Mouse (Mus musculus) heart, embryonic 15.5 days (tissue): ENCODE data around the gene Hdhd3. TPM values are rescaled to one million over a fixed set of nuclear protein-coding genes. Genes with fewer than 3 reads are reported as not detected.

Experiments
- ATAC-seq: fragments of 200-750 bp; cut with Nextera tagmentation; replicated peaks from 2 replicates; pipeline ENCODE4 v1.8.0; 2017; ENCODE audit warnings: low read depth, moderate TSS enrichment; ENCODE audit not compliant: insufficient number of reproducible peaks, insufficient read depth, low FRiP score
- H3K27ac ChIP-seq: fragments of 300-500 bp; sonication (generic); 2 replicates; pipeline ENCODE4 v1.5.1; 2015; ENCODE audit warnings: mild to moderate bottlenecking, inconsistent platforms
- H3K27me3 ChIP-seq: fragments of 300-500 bp; sonication (generic); 2 replicates; pipeline ENCODE4 v1.6.1; 2015; ENCODE audit warnings: inconsistent platforms
- H3K36me3 ChIP-seq: fragments of 300-500 bp; sonication (generic); 2 replicates; pipeline ENCODE4 v1.6.1; 2015; ENCODE audit warnings: mild to moderate bottlenecking, inconsistent platforms
- H3K4me1 ChIP-seq: fragments of 300-500 bp; sonication (generic); replicated peaks from 2 replicates; pipeline ENCODE4 v1.6.1; 2015; ENCODE audit warnings: inconsistent platforms
- H3K4me2 ChIP-seq: fragments of 300-500 bp; sonication (generic); 2 replicates; pipeline ENCODE4 v1.6.1; 2015; ENCODE audit warnings: inconsistent platforms, mild to moderate bottlenecking, moderate library complexity
- H3K4me3 ChIP-seq: fragments of 300-500 bp; sonication (generic); 2 replicates; pipeline ENCODE4 v1.5.1; 2015; ENCODE audit warnings: mild to moderate bottlenecking, inconsistent platforms
- H3K9ac ChIP-seq: fragments of 300-500 bp; sonication (generic); 2 replicates; pipeline ENCODE4 v1.6.1; 2015; ENCODE audit warnings: mild to moderate bottlenecking, inconsistent platforms
- H3K9me3 ChIP-seq: fragments of 300-500 bp; sonication (generic); replicated peaks from 2 replicates; pipeline ENCODE4 v1.6.1; 2016; ENCODE audit warnings: inconsistent platforms
- WGBS: fragments of 180-500 bp; shearing (Covaris S2); methylation state at CpG from one replicate; pipeline ENCODE4 v1.1.7; 2015; ENCODE audit warnings: mixed read lengths; 5-methylcytosine and 5-hydroxymethylcytosine counted together
- polyA plus RNA-seq: library from polyadenylated mRNA; unstranded; fragments of >200 nt; fragmentation: Nextera tagmentation; extraction: Ambion mirVana; gene quantifications from 2 replicates; pipeline ENCODE4 v1.2.1, GENCODE M21; 2015

The Hdhd3 gene
- polyA plus RNA-seq, 1 experiment from 2014 or later = 7.6 TPM

- no peaks in the 10 kb centered on the region for H3K27me3 ChIP-seq
- H3K4me2 ChIP-seq = peak within 1 kb of the TSS; percentile 85
- H3K4me1 ChIP-seq = peaks cover 50% of the 10 kb centered on the region
- H3K9ac ChIP-seq = peak within 1 kb of the TSS; percentile 81
- WGBS = under 1% methylated on average over 37 of the region's 37 CpGs
- no peaks in the 10 kb centered on the region for H3K9me3 ChIP-seq
- H3K4me3 ChIP-seq = peak within 1 kb of the TSS; percentile 72
- peak; percentile 87 for ATAC-seq
- peaks cover 9% of the 10 kb centered on the region; the same call in 1 of the 2 replicates for H3K36me3 ChIP-seq
- peak within 1 kb of the TSS; percentile 94 for H3K27ac ChIP-seq
Measured at GRCm38 (mm10) chr4:62519849-62520233, 16.6 kb upstream of the Hdhd3 start, which contains the start of gene Alad. Alad (minus strand) TSS chr4:62519918.

GRCm38 (mm10) chr4:62519122-62519848, 16.0 kb upstream of the Hdhd3 start:
- Histone ChIP-seq H3K4me2 (peak overlapping the region; percentile 85), H3K9ac (peak overlapping the region; percentile 81), H3K4me1 (peaks cover 48% of the 10 kb centered on the region), H3K36me3 (peaks cover 9% of the 10 kb centered on the region; the same call in 1 of the 2 replicates), H3K9me3 (no peaks in the 10 kb centered on the region), H3K4me3 (peak overlapping the region; percentile 72), H3K27ac (peak overlapping the region; percentile 94), H3K27me3 (no peaks in the 10 kb centered on the region)
- WGBS = 1% methylated on average over 26 of the region's 26 CpGs
- ATAC-seq = peak; percentile 41

GRCm38 (mm10) chr4:62518416-62519121, 15.3 kb upstream of the Hdhd3 start:
- Histone ChIP-seq H3K27ac (peak overlapping the region; percentile 94), H3K4me1 (peaks cover 46% of the 10 kb centered on the region), H3K4me2 (peak overlapping the region; percentile 85), H3K9ac (peak overlapping the region; percentile 81), H3K27me3 (no peaks in the 10 kb centered on the region), H3K36me3 (peaks cover 9% of the 10 kb centered on the region; the same call in 1 of the 2 replicates), H3K9me3 (no peaks in the 10 kb centered on the region), H3K4me3 (peak overlapping the region; percentile 72)
- no peak for ATAC-seq
- 40% methylated on average over 13 of the region's 13 CpGs for WGBS

- ATAC-seq = no peak
- Histone ChIP-seq H3K9me3 (no peaks in the 10 kb centered on the region), H3K27me3 (no peaks in the 10 kb centered on the region), H3K4me1 (peaks cover 46% of the 10 kb centered on the region), H3K4me3 (peak overlapping the region; percentile 72; the same call in 1 of the 2 replicates), H3K36me3 (peaks cover 8% of the 10 kb centered on the region; the same call in 1 of the 2 replicates), H3K9ac (no peak overlapping the region), H3K27ac (peak overlapping the region; percentile 68; the same call in 1 of the 2 replicates), H3K4me2 (peak overlapping the region; percentile 85)
- WGBS = 71% methylated on average over 10 of the region's 10 CpGs
Measured at GRCm38 (mm10) chr4:62517538-62518415, 14.5 kb upstream of the Hdhd3 start.

GRCm38 (mm10) chr4:62517046-62517445, 13.8 kb upstream of the Hdhd3 start:
- Histone ChIP-seq H3K27ac (peak overlapping the region; percentile 68), H3K4me3 (no peak overlapping the region), H3K27me3 (no peaks in the 10 kb centered on the region), H3K4me1 (peaks cover 46% of the 10 kb centered on the region), H3K36me3 (peaks cover 10% of the 10 kb centered on the region), H3K9ac (no peak overlapping the region), H3K4me2 (no peak overlapping the region), H3K9me3 (no peaks in the 10 kb centered on the region)
- WGBS = 84% methylated on average over 8 of the region's 8 CpGs
- no peak for ATAC-seq

GRCm38 (mm10) chr4:62516579-62516978, 13.3 kb upstream of the Hdhd3 start:
- Histone ChIP-seq H3K9ac (no peak overlapping the region), H3K9me3 (no peaks in the 10 kb centered on the region)

GRCm38 (mm10) chr4:62516079-62516478, 12.8 kb upstream of the Hdhd3 start:
- 0 out of 2 replicates have a peak overlapping the region, but pooled peaks have one; percentile 2 for H3K4me2 ChIP-seq
- H3K4me1 ChIP-seq = peaks cover 46% of the 10 kb centered on the region
- no peak overlapping the region for H3K4me3 ChIP-seq
- peak overlapping the region; percentile 68 for H3K27ac ChIP-seq
- 42% methylated on average over 2 of the region's 2 CpGs for WGBS
- H3K9ac ChIP-seq = no peak overlapping the region
- H3K36me3 ChIP-seq = peaks cover 20% of the 10 kb centered on the region
- no peaks in the 10 kb centered on the region for H3K27me3 ChIP-seq
- ATAC-seq = no peak
- no peaks in the 10 kb centered on the region for H3K9me3 ChIP-seq

More at GRCm38 (mm10) chr4:62516579-62516978, 13.3 kb upstream of the Hdhd3 start:
- Histone ChIP-seq H3K27me3 (no peaks in the 10 kb centered on the region), H3K36me3 (peaks cover 15% of the 10 kb centered on the region), H3K27ac (peak overlapping the region; percentile 68), H3K4me2 (0 out of 2 replicates have a peak overlapping the region, but pooled peaks have one; percentile 24), H3K4me1 (peaks cover 46% of the 10 kb centered on the region), H3K4me3 (no peak overlapping the region)
- no peak for ATAC-seq
- 32% methylated on average over 1 of the region's 1 CpGs for WGBS

GRCm38 (mm10) chr4:62515490-62515889, 12.2 kb upstream of the Hdhd3 start:
- Histone ChIP-seq H3K9me3 (no peaks in the 10 kb centered on the region), H3K9ac (no peak overlapping the region), H3K4me3 (no peak overlapping the region), H3K4me2 (0 out of 2 replicates have a peak overlapping the region, but pooled peaks have one; percentile 2), H3K36me3 (peaks cover 26% of the 10 kb centered on the region), H3K4me1 (peaks cover 44% of the 10 kb centered on the region), H3K27me3 (no peaks in the 10 kb centered on the region), H3K27ac (peak overlapping the region; percentile 68)
- 36% methylated on average over 3 of the region's 3 CpGs for WGBS
- ATAC-seq = no peak

GRCm38 (mm10) chr4:62514995-62515394, 11.7 kb upstream of the Hdhd3 start:
- no peak for ATAC-seq
- H3K9ac ChIP-seq = no peak overlapping the region
- no peaks in the 10 kb centered on the region for H3K9me3 ChIP-seq
- H3K4me2 ChIP-seq = no peak overlapping the region
- peaks cover 43% of the 10 kb centered on the region for H3K4me1 ChIP-seq
- no peaks in the 10 kb centered on the region for H3K27me3 ChIP-seq
- peak overlapping the region; percentile 68 for H3K27ac ChIP-seq
- H3K36me3 ChIP-seq = peaks cover 30% of the 10 kb centered on the region
- 67% methylated on average over 7 of the region's 7 CpGs for WGBS
- no peak overlapping the region for H3K4me3 ChIP-seq

GRCm38 (mm10) chr4:62513998-62514506, 10.8 kb upstream of the Hdhd3 start:
- no peaks in the 10 kb centered on the region for H3K27me3 ChIP-seq
- H3K9ac ChIP-seq = no peak overlapping the region
- peaks cover 40% of the 10 kb centered on the region for H3K4me1 ChIP-seq
- no peak overlapping the region for H3K4me2 ChIP-seq
- no peak for ATAC-seq
- H3K27ac ChIP-seq = no peak overlapping the region
- peaks cover 39% of the 10 kb centered on the region for H3K36me3 ChIP-seq
- 59% methylated on average over 11 of the region's 11 CpGs for WGBS
- H3K9me3 ChIP-seq = no peaks in the 10 kb centered on the region
- no peak overlapping the region for H3K4me3 ChIP-seq
